Mouse (Mus musculus) limb, embryonic 15.5 days (tissue): Measurements from ENCODE around the gene Dek. TPM values are rescaled to one million over a fixed set of nuclear protein-coding genes. Genes with fewer than 3 reads are reported as not detected.

Experiments
- ATAC-seq: fragments of 200-750 bp; cut with Nextera tagmentation; 2 replicates; pipeline ENCODE4 v1.8.0; 2017; ENCODE audit warnings: low read depth, moderate TSS enrichment; ENCODE audit not compliant: insufficient number of reproducible peaks, low FRiP score, low TSS enrichment
- H3K27ac ChIP-seq: fragments of 300-500 bp; sonication (generic); 2 replicates; pipeline ENCODE4 v1.5.1; 2015; ENCODE audit warnings: moderate library complexity, mild to moderate bottlenecking, inconsistent platforms
- H3K27me3 ChIP-seq: fragments of 300-500 bp; sonication (generic); 2 replicates; pipeline ENCODE4 v1.6.1; 2015; ENCODE audit warnings: inconsistent platforms
- H3K36me3 ChIP-seq: fragments of 300-500 bp; sonication (generic); 2 replicates; pipeline ENCODE4 v1.6.1; 2015; ENCODE audit warnings: inconsistent platforms
- H3K4me1 ChIP-seq: fragments of 300-500 bp; sonication (generic); 2 replicates; pipeline ENCODE4 v1.6.1; 2015; ENCODE audit warnings: inconsistent platforms
- H3K4me2 ChIP-seq: fragments of 300-500 bp; sonication (generic); 2 replicates; pipeline ENCODE4 v1.6.1; 2015; ENCODE audit warnings: mild to moderate bottlenecking, inconsistent platforms
- H3K4me3 ChIP-seq: fragments of 300-500 bp; sonication (generic); 2 replicates; pipeline ENCODE4 v1.5.1; 2015; ENCODE audit warnings: mild to moderate bottlenecking, inconsistent platforms
- H3K9ac ChIP-seq: fragments of 300-500 bp; sonication (generic); 2 replicates; pipeline ENCODE4 v1.6.1; 2015; ENCODE audit warnings: inconsistent platforms
- H3K9me3 ChIP-seq: fragments of 300-500 bp; sonication (generic); 2 replicates; pipeline ENCODE4 v1.6.1; 2016; ENCODE audit warnings: inconsistent platforms
- WGBS: fragments of 180-500 bp; shearing (Covaris S2); methylation state at CpG from one replicate; pipeline ENCODE4 v1.1.7; 2015; 5-methylcytosine and 5-hydroxymethylcytosine counted together
- polyA plus RNA-seq: library from polyadenylated mRNA; unstranded; fragments of >200 nt; fragmentation: Nextera tagmentation; extraction: Ambion mirVana; gene quantifications from 2 replicates; pipeline ENCODE4 v1.2.1, GENCODE M21; 2015

The Dek gene
- polyA plus RNA-seq: 236 and 267 TPM in 2 replicates

- peaks cover 14% of the 10 kb centered on the region for H3K4me1 ChIP-seq
- 0 out of 2 replicates have a peak, but pooled peaks cover 4% of the 10 kb centered on the region for H3K36me3 ChIP-seq
- peak within 1 kb of the TSS; percentile 79 for H3K4me3 ChIP-seq
- peak within 1 kb of the TSS; percentile 100 for H3K27ac ChIP-seq
- peak within 1 kb of the TSS; percentile 94 for H3K9ac ChIP-seq
- WGBS: under 1% methylated on average over 124 of the region's 129 CpGs
- H3K9me3 ChIP-seq: no peaks in the 10 kb centered on the region
- ATAC-seq: peak; percentile 91
- H3K4me2 ChIP-seq: peak within 1 kb of the TSS; percentile 57
- H3K27me3 ChIP-seq: no peaks in the 10 kb centered on the region
These were observed at the start of gene Dek for GRCm38 (mm10) chr13:47105711-47106579. TSS of gene Dek (minus strand) at chr13:47106201.

DNA sequence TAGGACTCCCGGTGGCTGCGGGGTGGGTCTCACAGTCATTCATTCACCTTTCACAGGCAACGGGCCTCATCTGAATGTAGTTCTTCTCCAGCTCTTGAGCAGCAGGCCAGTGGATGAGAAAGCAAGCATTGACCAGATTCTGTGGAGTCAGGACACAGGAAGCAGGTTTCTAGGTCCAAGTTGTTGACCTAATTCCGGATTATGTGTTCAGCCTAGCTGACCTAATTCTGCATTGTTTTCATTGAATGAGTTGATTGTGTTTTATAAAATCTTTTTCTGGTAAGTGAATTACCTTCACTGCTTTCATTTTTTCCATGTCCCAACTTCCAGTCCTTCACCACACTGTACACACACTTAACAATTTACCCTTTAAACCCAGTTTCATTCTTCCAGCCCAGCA lies 48.9 kb upstream of the Dek start:
- H3K9me3 ChIP-seq: no peaks in the 10 kb centered on the region
- no peak overlapping the region for H3K9ac ChIP-seq
- H3K4me2 ChIP-seq: no peak overlapping the region
- peaks cover 15% of the 10 kb centered on the region for H3K4me1 ChIP-seq
- H3K4me3 ChIP-seq: no peak overlapping the region
- WGBS: 54% methylated on average over 4 of the region's 4 CpGs
- H3K36me3 ChIP-seq: no peaks in the 10 kb centered on the region
- 0 out of 2 replicates have a peak overlapping the region, but pooled peaks have one; percentile 22 for H3K27ac ChIP-seq
- H3K27me3 ChIP-seq: no peaks in the 10 kb centered on the region
- no peak for ATAC-seq

DNA sequence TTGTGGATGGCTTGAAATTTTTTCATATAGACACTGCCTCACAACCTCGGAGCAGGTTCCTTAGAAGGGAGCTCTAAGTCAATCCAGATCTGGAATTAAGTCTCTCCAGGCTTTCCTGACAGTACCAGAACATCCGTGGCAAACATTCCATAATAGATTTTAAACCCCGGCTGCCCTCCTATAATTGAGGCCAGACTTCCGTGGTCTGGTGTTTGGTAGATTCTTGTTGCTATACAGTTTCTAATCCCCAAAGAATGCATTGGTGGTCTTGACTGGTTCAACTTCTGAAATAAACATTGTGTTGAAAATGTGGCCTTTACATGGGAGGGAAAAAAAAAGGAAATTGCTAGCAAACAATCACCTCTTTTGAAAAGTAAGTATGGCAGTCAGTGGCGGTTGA lies 47.2 kb upstream of the Dek start:
- Histone ChIP-seq H3K4me3 (no peak overlapping the region), H3K9me3 (no peaks in the 10 kb centered on the region), H3K4me1 (peaks cover 15% of the 10 kb centered on the region), H3K27me3 (no peaks in the 10 kb centered on the region), H3K9ac (no peak overlapping the region), H3K36me3 (no peaks in the 10 kb centered on the region), H3K27ac (no peak overlapping the region), H3K4me2 (no peak overlapping the region)
- 42% methylated on average over 5 of the region's 5 CpGs for WGBS
- ATAC-seq: no peak

GRCm38 (mm10) chr13:47152390-47152789 lies 46.4 kb upstream of the Dek start:
- no peaks in the 10 kb centered on the region for H3K9me3 ChIP-seq
- ATAC-seq: no peak
- H3K27ac ChIP-seq: no peak overlapping the region
- peaks cover 15% of the 10 kb centered on the region for H3K4me1 ChIP-seq
- H3K9ac ChIP-seq: no peak overlapping the region
- 36% methylated on average over 7 of the region's 7 CpGs for WGBS
- no peaks in the 10 kb centered on the region for H3K36me3 ChIP-seq
- H3K27me3 ChIP-seq: no peaks in the 10 kb centered on the region
- H3K4me3 ChIP-seq: no peak overlapping the region
- no peak overlapping the region for H3K4me2 ChIP-seq

DNA sequence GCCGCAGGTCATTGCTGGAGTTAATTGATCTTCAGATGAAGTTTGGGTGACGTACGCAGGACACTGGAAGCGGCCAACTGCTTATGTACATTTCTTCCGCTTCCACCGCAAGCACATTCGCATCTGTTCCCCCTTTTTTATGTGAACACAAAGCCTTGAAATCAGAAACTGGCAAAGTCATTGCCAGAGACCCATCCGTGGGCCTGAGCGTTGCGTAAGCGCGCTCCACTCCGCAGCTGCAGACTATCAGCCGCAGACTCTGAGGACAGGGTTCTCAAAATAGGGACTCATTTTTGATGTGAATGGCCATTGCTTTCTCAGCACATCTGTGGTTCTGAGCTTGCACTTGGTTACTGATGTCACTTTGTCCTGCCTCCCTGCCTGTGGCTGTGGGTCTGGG lies 45.1 kb upstream of the Dek start:
- 79% methylated on average over 14 of the region's 14 CpGs for WGBS
- Histone ChIP-seq H3K27ac (no peak overlapping the region), H3K4me3 (no peak overlapping the region), H3K4me2 (no peak overlapping the region), H3K36me3 (no peaks in the 10 kb centered on the region), H3K27me3 (no peaks in the 10 kb centered on the region), H3K9me3 (no peaks in the 10 kb centered on the region), H3K9ac (no peak overlapping the region), H3K4me1 (peaks cover 21% of the 10 kb centered on the region)
- no peak for ATAC-seq

DNA sequence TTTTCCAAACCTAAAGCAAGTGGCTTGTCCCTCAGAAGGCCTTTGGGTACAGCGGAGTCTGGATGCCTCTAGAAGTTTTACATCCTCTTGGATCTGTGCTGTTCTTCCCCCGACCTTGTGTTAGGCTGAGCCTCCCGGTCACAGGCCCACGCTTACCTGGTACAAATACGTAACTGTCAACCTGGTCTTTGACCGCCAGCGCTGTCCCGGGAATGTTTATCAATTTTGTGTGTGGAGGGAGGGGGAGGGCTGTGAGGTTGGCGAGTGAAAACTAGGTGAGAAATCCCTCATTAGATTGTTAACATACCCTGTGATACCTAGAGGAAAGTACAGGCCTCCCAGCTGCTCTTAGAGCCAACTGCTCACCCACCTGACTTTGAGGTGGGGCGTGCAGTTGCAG lies 44.0 kb upstream of the Dek start:
- ATAC-seq: no peak
- Histone ChIP-seq H3K27ac (no peak overlapping the region), H3K27me3 (no peaks in the 10 kb centered on the region), H3K4me1 (peaks cover 25% of the 10 kb centered on the region), H3K9me3 (no peaks in the 10 kb centered on the region), H3K4me2 (no peak overlapping the region), H3K36me3 (no peaks in the 10 kb centered on the region), H3K4me3 (no peak overlapping the region), H3K9ac (no peak overlapping the region)
- 91% methylated on average over 10 of the region's 10 CpGs for WGBS

DNA sequence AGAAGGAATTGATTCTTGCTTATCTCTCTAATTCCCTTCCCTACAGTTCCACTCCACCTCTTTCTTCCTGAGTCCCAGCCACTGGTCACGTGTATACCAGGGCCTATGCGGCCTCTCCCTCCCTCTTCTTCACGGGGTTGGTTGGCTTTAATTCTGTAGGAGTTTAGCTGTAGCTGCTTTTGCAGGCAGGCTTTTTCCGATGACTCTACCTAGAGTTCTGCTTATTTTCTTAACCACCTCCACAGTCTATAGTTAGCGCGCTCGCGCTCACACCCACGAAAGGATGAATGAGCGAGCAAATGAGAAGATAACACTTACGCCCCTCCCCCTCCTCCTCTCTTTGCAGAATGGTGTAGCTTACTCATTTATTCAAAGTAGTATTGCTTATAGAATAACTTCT lies 42.6 kb upstream of the Dek start:
- WGBS: 59% methylated on average over 11 of the region's 11 CpGs
- H3K36me3 ChIP-seq: no peaks in the 10 kb centered on the region
- H3K9ac ChIP-seq: no peak overlapping the region
- H3K27me3 ChIP-seq: no peaks in the 10 kb centered on the region
- H3K27ac ChIP-seq: no peak overlapping the region
- peaks cover 18% of the 10 kb centered on the region for H3K4me1 ChIP-seq
- no peak overlapping the region for H3K4me2 ChIP-seq
- no peak overlapping the region for H3K4me3 ChIP-seq
- ATAC-seq: no peak
- H3K9me3 ChIP-seq: no peaks in the 10 kb centered on the region

DNA sequence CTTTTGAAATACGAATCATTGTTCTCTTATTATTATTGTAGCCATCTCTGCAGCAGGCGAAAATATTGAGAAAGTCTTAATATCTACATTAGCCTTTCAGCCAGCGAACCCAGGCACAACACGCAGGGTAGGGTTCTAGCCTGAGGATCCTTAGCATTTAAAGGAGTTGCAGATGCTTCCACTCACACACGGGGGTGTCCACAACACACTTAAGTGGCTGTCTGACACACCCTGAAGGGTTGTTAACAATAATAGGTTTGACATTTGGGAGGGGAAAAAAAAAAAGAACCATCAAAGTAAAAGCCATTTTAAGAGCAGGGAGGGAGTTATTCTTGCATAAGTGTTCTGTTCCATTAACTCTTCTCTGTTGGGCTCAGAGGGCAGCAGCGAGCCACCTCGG lies 40.4 kb upstream of the Dek start:
- WGBS: 45% methylated on average over 7 of the region's 7 CpGs
- Histone ChIP-seq H3K9me3 (no peaks in the 10 kb centered on the region), H3K4me2 (no peak overlapping the region), H3K27me3 (no peaks in the 10 kb centered on the region), H3K27ac (peak overlapping the region; percentile 58; the same call in 1 of the 2 replicates), H3K4me3 (no peak overlapping the region), H3K9ac (no peak overlapping the region), H3K4me1 (peaks cover 10% of the 10 kb centered on the region; the same call in 1 of the 2 replicates), H3K36me3 (no peaks in the 10 kb centered on the region)
- ATAC-seq: no peak

- no peaks in the 10 kb centered on the region for H3K36me3 ChIP-seq
- no peaks in the 10 kb centered on the region for H3K27me3 ChIP-seq
- no peaks in the 10 kb centered on the region for H3K9me3 ChIP-seq
- 26% methylated on average over 9 of the region's 9 CpGs for WGBS
- H3K4me3 ChIP-seq: no peak overlapping the region
- no peak overlapping the region for H3K9ac ChIP-seq
- peaks cover 10% of the 10 kb centered on the region; the same call in 1 of the 2 replicates for H3K4me1 ChIP-seq
- ATAC-seq: 0 out of 2 replicates have a peak, but pooled peaks have one; percentile 25
- peak overlapping the region; percentile 58 for H3K27ac ChIP-seq
- no peak overlapping the region for H3K4me2 ChIP-seq
These were observed 39.9 kb upstream of the Dek start for GRCm38 (mm10) chr13:47145939-47146338.

DNA sequence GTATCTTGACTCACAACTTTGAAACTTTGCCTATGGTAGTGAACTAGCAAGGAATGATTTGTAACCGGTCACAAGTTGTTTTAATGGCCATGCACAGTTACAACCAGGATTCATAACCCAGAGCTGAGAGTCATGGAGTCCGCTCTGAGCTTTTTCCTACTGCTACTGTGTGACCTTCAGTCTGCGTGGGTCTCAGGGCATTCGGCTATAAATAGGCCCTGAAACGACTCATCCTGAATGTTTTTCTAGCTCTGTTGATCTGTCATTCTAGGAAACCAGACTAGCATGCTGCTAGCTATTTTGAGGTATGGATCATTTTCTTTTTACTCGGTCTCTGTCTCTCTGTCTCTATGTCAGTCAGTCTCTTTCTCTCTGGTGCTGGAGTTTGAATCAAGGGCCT lies 36.8 kb upstream of the Dek start:
- Histone ChIP-seq H3K27ac (no peak overlapping the region), H3K4me3 (no peak overlapping the region), H3K27me3 (no peaks in the 10 kb centered on the region), H3K9ac (no peak overlapping the region), H3K9me3 (peaks cover 3% of the 10 kb centered on the region; the same call in 1 of the 2 replicates), H3K36me3 (no peaks in the 10 kb centered on the region), H3K4me1 (peaks cover 10% of the 10 kb centered on the region; the same call in 1 of the 2 replicates), H3K4me2 (no peak overlapping the region)
- WGBS: 77% methylated on average over 6 of the region's 6 CpGs
- ATAC-seq: no peak

- Histone ChIP-seq H3K4me2 (no peak overlapping the region), H3K4me3 (no peak overlapping the region), H3K27ac (peak overlapping the region; percentile 63), H3K4me1 (peaks cover 4% of the 10 kb centered on the region), H3K27me3 (no peaks in the 10 kb centered on the region), H3K36me3 (no peaks in the 10 kb centered on the region), H3K9ac (no peak overlapping the region), H3K9me3 (peaks cover 3% of the 10 kb centered on the region; the same call in 1 of the 2 replicates)
- WGBS: 43% methylated on average over 7 of the region's 7 CpGs
- 0 out of 2 replicates have a peak, but pooled peaks have one; percentile 58 for ATAC-seq
These were observed 29.7 kb upstream of the Dek start for GRCm38 (mm10) chr13:47135741-47136140.

DNA sequence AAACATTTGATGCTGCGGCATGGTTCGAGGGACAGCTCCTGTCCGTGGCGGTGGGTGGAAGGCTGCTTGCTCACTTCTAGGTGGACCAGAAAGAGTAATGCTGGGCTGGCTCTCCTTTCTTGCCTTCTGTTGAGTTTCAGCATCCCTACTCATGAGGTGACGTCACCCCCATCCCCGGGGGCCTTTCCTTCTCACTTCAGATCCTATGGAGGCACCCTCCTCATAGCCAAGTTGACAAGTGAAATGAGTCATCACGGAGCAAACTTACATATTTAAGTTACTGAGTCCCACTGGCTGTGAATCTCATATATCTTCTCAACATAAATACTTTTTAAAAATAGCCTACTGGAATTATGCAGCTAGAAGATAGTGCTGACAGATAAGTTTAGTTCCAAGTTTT lies 28.8 kb upstream of the Dek start:
- Histone ChIP-seq H3K36me3 (no peaks in the 10 kb centered on the region), H3K9me3 (peaks cover 3% of the 10 kb centered on the region; the same call in 1 of the 2 replicates), H3K4me1 (peaks cover 4% of the 10 kb centered on the region), H3K4me2 (no peak overlapping the region), H3K9ac (no peak overlapping the region), H3K27me3 (no peaks in the 10 kb centered on the region), H3K27ac (no peak overlapping the region), H3K4me3 (no peak overlapping the region)
- WGBS: 88% methylated on average over 7 of the region's 7 CpGs
- no peak for ATAC-seq
